Mouse (Mus musculus): Measurements from ENCODE around the gene Cd200r3.

Gene Cd200r3

DNA sequence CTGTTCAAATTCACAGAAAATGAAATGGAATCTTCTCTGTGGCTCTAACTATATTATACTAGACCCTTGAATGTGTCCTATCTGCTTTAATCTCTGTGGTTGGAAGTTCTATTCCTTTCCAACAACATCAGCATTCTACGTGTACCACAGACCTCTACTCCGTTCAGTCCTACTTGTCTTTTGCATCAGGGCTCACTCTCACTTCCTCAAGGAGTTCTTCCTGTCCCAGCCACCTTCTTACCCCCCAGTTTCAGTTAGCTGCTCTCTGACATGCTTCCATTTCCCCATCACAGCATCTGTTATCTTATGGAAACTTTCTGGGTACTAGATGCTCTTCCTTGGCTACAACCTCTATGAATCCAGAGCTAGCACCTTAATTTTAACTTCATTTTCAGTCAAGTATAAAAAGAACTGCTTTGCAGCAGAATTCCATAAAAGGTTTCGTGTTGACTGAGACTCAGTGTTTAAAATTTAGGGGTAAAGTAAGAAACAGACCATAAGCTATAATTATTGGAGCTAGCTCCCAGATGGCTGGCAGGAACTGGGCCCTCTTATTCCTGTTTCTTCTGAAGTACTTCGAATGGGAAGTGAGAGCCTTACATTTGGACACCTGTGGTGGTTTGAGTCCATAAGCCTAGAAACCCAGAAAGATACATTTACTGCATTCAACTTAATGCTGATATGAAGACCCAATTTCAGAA lies 50.0 kb downstream of the Cd200r3 start:
- DNase-seq = no peak

DNA sequence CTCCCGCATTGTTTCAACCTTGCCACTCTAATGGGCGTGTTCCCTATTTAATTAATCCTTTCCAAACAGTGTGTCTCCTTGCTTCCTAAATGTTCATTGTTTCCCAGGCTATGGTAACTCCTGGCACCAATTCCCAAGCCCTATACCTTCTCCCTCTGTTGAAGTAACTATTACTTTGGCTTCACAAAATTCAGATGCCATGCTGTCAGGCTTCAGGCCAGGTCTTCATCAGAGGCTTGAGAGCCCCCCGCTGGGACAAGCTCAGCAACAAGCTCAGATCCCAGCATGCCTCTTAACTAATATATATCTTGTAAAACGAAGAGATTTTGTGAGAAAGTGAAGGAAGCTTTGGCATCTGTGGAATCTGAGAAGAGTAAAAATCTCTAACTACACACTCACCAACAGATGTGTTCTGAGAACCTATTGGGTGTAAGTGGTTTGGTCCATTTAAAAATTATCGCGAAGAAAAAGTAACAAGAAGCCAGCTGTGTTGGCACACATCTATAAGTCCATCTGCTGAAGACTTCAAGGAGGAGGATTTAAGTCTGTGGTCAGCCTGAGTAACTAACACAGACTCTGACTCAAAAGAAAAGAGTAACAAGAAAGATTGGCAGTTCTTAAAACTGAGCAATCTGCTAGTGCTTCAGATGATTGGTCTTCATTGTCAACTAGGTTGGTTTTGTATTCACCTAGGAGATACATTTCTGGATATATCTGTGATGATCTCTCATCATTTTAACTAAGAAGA lies 50.9 kb downstream of the Cd200r3 start:
- DNase-seq = no peak

DNA sequence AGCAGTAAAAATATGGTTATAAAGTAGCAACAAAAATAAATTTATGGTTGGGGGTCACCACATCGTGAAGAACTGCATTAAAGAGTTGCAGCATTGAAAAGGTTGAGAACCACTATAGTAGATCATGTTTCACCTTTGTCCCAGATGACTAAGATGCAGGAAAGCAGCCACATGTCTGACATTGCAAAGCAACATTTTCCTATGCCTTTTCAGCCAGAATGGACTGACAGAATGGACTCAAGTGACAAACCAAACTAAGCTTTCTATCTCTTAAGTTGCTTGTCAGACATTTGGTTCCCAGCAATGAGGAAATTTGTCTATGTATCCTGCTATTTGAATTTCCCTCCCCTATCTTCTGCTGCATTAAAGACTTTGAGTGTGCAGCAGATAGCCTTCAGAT lies 51.6 kb downstream of the Cd200r3 start:
- DNase-seq = no peak

- DNase-seq = no peak
These were observed 53.2 kb downstream of the Cd200r3 start for GRCm38 (mm10) chr16:44996701-44997100.

- DNase-seq = no peak
These were observed 56.1 kb downstream of the Cd200r3 start for GRCm38 (mm10) chr16:44999537-44999936.

DNA sequence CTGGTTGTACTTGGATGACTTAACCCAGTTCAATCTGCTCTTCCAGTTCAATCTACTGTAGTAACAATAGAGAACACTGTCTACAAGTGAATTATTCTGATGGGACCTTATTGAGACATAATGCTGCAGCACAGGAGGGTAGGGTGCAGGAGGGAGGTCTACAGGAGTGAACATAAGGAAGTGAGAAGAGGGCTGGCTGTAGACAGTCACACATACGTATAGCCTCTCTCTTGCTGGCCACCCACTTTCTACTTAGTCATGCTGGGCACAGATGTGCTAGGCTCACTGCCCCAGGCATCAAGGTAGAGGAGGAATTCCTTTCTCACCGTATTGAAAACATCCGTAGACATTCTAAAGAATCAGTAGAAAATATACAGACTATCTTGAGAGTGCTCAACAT lies 61.0 kb downstream of the Cd200r3 start:
- DNase-seq = no peak

- no peak for DNase-seq
These were observed 61.8 kb downstream of the Cd200r3 start for GRCm38 (mm10) chr16:45005280-45005679.

DNA sequence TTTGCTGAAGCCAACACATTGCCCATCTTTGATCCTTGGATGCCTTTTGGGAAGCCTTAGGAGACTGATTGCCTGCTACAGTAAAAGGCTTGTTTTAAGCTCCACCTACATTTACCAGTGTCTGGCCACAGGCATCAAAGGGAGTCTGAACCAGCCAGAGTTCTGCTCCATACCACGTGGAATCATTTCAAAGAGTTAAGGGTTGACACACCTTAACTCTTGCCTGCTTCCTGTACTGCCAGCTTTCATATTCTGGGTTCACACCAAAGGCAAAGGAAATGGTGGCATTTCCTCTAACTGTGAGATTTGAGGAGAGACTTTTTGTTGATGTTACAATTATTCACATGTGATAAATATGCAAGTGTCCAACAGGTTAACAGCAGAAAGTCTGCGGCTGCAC lies 63.5 kb downstream of the Cd200r3 start:
- no peak for DNase-seq

DNA sequence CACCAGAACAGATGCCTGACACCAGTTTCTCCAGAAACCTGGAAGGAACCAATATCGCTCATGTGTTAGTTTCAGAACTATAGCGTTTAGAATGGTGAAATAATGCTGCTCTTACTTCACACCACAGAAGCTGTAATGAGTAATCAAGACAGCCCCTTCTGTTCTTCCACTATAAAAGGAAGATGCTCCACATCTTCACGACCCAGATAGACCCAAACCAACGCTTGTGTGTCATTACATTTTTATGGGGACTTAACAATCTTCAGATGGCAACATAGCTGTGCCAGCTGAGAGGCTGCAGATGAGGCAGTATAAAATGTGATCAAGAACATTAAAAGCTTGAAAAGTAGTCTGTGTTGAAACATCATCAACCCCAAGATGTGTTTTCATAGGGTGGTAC lies 64.3 kb downstream of the Cd200r3 start:
- DNase-seq = no peak

GRCm38 (mm10) chr16:45009634-45010033 lies 66.2 kb downstream of the Cd200r3 start:
- peak; percentile 42 for DNase-seq

GRCm38 (mm10) chr16:45015591-45015990 lies 72.1 kb downstream of the Cd200r3 start:
- no peak for DNase-seq

DNA sequence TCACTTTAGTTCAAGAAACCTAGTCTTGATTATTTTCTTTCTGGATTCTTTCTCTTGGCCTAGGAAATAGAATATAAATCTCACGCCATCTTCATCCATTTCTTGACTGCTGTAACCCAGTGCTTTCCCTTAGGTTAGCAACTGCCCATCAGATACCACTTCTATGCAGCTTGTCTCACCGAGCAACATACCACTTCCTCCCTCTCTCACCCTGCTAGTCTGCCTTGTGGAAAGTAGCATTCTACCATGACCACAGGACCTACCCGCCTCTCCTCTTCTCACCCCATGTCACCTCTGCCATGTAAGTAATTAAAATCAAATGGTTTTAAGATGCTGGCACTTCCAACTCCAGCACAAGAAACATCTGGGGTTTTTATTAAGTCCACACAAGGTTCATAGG lies 73.0 kb downstream of the Cd200r3 start:
- no peak for DNase-seq

DNA sequence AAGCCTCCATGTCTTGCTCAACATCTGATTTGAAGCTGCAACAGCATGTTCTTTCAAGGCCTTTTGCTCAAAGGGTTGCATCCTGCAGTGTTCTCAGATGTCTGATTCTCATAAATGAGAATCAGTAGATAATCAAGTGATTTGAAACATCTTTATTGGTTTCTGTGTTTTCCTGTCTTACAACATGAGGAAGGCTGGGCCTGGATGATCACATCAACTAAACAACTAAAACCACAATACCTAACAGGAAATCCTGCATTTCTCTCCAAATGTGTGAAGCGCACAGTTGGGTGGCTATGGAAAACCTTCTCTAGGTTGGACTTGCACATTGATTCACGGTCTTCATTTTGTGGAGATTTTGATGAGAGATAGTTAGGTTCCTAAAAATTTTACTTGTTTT lies 75.4 kb downstream of the Cd200r3 start:
- DNase-seq = no peak

DNA sequence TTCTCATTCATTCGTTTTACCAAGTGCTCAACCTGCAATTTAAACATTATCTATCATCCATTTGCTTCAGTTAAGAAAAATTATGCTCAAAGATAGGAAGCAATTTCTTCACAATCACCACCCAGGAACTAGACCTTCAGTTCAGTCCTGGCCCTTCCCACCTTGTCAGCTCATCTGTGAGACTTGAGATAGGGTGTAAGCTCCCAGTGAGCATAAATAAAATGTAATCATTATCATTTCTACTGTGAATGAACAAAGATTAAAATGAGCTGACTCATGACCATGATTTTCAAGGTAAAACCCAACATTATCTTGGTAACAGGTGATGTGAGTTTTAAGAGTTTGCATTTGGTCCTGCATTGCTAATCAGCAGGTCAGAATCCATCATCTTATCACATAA lies 76.6 kb downstream of the Cd200r3 start:
- DNase-seq = no peak

GRCm38 (mm10) chr16:45020669-45021309 lies 77.3 kb downstream of the Cd200r3 start:
- no peak for DNase-seq

DNA sequence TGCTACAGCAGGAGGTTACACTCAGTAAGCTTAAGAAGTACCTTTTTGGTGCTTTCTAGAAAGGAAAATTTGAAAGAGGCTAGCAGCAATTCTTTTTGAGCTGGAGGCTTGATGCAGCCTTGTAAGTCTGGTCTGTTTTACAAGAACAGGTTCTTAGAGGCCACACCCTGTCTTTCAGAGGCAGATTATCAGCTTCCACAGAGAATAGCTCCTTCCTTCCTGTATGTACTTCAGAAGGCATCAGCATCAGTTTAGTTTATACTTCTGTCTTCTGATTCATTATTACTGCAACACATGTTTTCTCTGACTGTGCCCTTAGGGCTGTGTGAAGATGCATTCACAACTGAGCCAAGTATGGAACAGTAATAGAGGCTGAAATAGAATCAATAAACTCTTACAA lies 78.0 kb downstream of the Cd200r3 start:
- no peak for DNase-seq

- peak; percentile 83 for DNase-seq
These were observed 80.4 kb downstream of the Cd200r3 start for GRCm38 (mm10) chr16:45023904-45024303.

- no peak for DNase-seq
These were observed 81.8 kb downstream of the Cd200r3 start for GRCm38 (mm10) chr16:45025321-45025720.

DNA sequence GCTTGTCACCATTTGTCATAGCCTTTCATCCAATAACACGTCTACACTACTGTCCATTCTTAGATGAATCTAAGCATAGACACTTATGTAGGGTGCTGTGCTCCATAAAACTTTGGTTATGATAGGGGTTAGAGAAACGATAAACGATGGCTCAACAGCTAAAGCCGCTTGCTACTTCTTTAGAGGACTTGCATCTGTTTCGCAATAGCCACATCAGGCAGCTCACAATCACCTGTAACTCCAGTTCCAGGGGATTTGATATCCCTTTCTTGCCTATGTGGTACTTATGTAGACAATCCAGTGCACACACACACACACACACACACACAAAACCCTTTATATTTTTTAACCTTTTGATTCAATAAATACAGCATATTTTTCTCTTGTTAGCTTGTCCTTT lies 85.6 kb downstream of the Cd200r3 start:
- DNase-seq = no peak

- peak; percentile 42 for DNase-seq
These were observed 86.0 kb downstream of the Cd200r3 start for GRCm38 (mm10) chr16:45029493-45029892.

DNA sequence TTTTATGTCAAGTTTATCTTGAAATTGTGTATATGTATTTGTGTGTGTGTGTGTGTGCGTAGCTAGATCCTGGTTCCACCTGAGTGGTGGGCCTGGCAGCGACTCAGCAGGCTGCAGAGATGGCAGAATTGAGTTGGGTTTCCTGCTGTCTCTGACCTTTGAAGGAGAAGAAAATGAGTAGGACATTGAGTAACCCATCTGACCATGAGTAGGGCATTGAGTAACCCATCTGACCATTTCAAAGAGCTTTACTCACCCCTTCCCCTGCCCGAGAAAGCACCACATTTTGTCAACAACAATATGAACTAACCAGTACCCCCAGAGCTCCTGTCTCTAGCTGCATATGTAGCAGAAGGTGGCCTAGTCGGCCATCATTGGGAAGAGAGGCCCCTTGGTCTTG lies 86.6 kb downstream of the Cd200r3 start:
- no peak for DNase-seq

- DNase-seq = no peak
These were observed 87.3 kb downstream of the Cd200r3 start for GRCm38 (mm10) chr16:45030796-45031195.

All from lung, postnatal 14 days (tissue).